Mouse (Mus musculus) lung, postnatal 0 days (tissue): ENCODE data around the gene Rundc3a.

Source experiments
- CTCF ChIP-seq: IDR thresholded peaks from 2 replicates; pipeline ENCODE4 v1.5.1; 2016; ENCODE audit warnings: antibody characterized with exemption, mild to moderate bottlenecking
- EP300 ChIP-seq: IDR thresholded peaks from 2 replicates; pipeline ENCODE4 v1.6.1; 2016; ENCODE audit warnings: antibody characterized with exemption, mild to moderate bottlenecking, control low read depth

- no peak for TF ChIP-seq CTCF
- no peak for TF ChIP-seq EP300
Measured at GRCm38 (mm10) chr11:102417160-102417559, 24.0 kb downstream of the Rundc3a start.
